Mouse (Mus musculus) liver, embryonic 14.5 days (tissue): ENCODE data around the gene Pex11b.

Experiments
- CTCF ChIP-seq: IDR thresholded peaks from 2 replicates; pipeline ENCODE4 v1.5.1; 2016; ENCODE audit warnings: antibody characterized with exemption, low read depth, control low read depth
- EP300 ChIP-seq: IDR thresholded peaks from 2 replicates; pipeline ENCODE4 v1.6.1; 2016; ENCODE audit warnings: antibody characterized with exemption, low read depth

DNA sequence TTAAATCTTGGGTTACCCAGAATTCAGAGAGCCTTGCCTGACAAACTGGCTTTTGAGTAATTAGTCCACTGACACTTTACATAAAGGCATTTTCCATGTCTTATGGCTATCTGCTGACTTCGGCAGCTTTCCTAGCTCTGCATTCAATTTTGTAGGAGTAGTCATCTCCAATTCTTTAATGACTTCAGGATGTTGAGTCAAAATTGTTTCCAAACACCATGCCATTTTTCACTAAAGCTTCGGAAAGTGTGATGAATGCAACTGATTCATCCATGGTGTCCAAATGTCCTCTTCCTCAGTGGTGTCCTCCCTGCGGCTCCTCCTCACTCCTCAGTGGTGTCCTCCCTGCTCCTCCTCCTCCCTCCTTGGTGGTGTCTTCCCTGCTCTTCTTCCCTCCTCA, 17.2 kb upstream of the Pex11b start:
- TF ChIP-seq EP300 (no peak), CTCF (no peak)
